Mouse (Mus musculus) liver, postnatal 0 days (tissue): ENCODE results near the gene Ptgis.

Experiments used
- CTCF ChIP-seq: sonication (generic); IDR thresholded peaks from 2 replicates; pipeline ENCODE4 v1.5.1; 2016; ENCODE audit warnings: antibody characterized with exemption, low read depth
- EP300 ChIP-seq: IDR thresholded peaks from 2 replicates; pipeline ENCODE4 v1.6.1; 2016; ENCODE audit warnings: antibody characterized with exemption, low read depth, mild to moderate bottlenecking

DNA sequence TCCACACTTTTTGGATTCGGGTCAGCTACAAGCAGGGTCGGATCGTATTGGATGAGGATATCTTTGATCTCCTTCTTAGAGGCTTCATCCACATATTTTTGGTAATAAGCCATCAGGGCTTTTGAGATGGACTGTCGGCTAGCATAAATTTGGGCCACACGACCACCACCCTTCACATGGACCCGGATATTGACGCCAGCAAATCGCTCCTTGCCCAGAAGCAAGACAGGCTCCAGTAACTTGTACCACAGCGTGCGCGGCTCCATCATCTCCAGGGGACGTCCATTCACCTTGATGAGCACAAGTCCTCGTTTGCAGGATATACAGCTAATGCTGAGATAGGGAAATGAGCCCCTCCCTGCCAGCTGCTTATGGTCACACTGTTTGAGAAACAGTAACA lies 41.1 kb upstream of the Ptgis start:
- TF ChIP-seq CTCF (no peak), EP300 (no peak)
